Mouse (Mus musculus) inflammation-experienced regulatory T-cells, adult 6 months (primary cell): ENCODE measurements at regions not wholly inside any gene's neighbourhood (a gene's known extent, or its start where the extent isn't known, plus 50 kb on each side); places are given as distances from the start of the nearest gene placed in this dataset.

ENCODE experiments used
- ATAC-seq: one replicate; pipeline ENCODE4 v1.8.0; 2017

- ATAC-seq: no peak
These were observed 145.1 kb downstream of the Foxo1 start for GRCm38 (mm10) chr3:52413187-52413746.

- peak; percentile 98 for ATAC-seq
These were observed 143.2 kb downstream of the Foxo1 start for GRCm38 (mm10) chr3:52411356-52411755.

- no peak for ATAC-seq
These were observed 141.3 kb downstream of the Foxo1 start for GRCm38 (mm10) chr3:52409465-52409864.

- ATAC-seq: no peak
These were observed 138.7 kb downstream of the Foxo1 start for GRCm38 (mm10) chr3:52406778-52407318.

GRCm38 (mm10) chr3:52404636-52405035 is 136.5 kb downstream of the Foxo1 start:
- ATAC-seq: no peak

- no peak for ATAC-seq
These were observed 134.9 kb downstream of the Foxo1 start for GRCm38 (mm10) chr3:52403032-52403431.
